9 mouse cellular contexts compared by ENCODE assay signal in genomic region chr5:148909402-148909801, GRCm38 (mm10). TPM values are rescaled to one million over a fixed set of nuclear protein-coding genes. Genes with fewer than 3 reads are reported as not detected.
A peak's percentile ranks its signal among the peaks of the same experiment; 100 is the strongest.
DNase-seq lines count a peak whose midpoint lies in the region; ATAC-seq and TF ChIP-seq lines count a peak whose summit lies in the region.
"Had no signal": no experiment of that assay in that cellular context is flagged by ENCODE, and none has a peak within 500 bp of the region (broad histone marks: within the 10 kb centered on the region; RNA-seq: fewer than 3 reads in every experiment).

No protein-coding gene starts in this region.

- no peaks in the 10 kb centered on the region for H3K27me3 ChIP-seq in lung, embryonic 14.5 days (ENCODE audit: insufficient read depth, low read length)
- H3K27me3 ChIP-seq in kidney, adult 2 months (replicated peaks; ENCODE audit: control insufficient read depth, insufficient read depth, low read length) = no peaks in the 10 kb centered on the region
- no peaks in the 10 kb centered on the region for H3K27me3 ChIP-seq in midbrain, embryonic 12.5 days
- H3K27me3 ChIP-seq: limb, embryonic 13.5 days had no signal

- peak; percentile 62 for TF ChIP-seq CTCF in lung, embryonic 14.5 days (IDR thresholded peaks at IDR 0.05; ENCODE audit: low read depth)
- TF ChIP-seq CTCF in kidney, adult 2 months (conservative IDR thresholded peaks at IDR 0.05; ENCODE audit: insufficient read depth, insufficient read length, low read depth, low read length) = peak; percentile 70; the same call in 1 of the 2 replicates

- peak; percentile 58 for DNase-seq in lung, embryonic 14.5 days
- DNase-seq in lung, postnatal 36 days = no peak
- DNase-seq in heart, adult 18-20 months = peak; percentile 42 to 58
- DNase-seq in kidney, adult 2 months = peak; percentile 77
- no peak for DNase-seq in c-Kit-positive CD71-positive TER-119-positive erythroid progenitor cells, embryonic 14.5 days (ENCODE audit: low spot score)
- DNase-seq in right cerebral cortex, adult 2 months (ENCODE audit: low spot score in 2 of 2) = no peak
- DNase-seq in spleen, postnatal 14 days (ENCODE audit: low spot score in 2 of 2) = no peak

- 0 out of 2 replicates have a peak, but pooled peaks have one; percentile 33 for ATAC-seq in lung, embryonic 14.5 days (ENCODE audit: insufficient read depth)
- peak; percentile 35; the same call in 1 of the 2 replicates for ATAC-seq in midbrain, embryonic 12.5 days (ENCODE audit: low FRiP score, low read depth)

- 0 out of 2 replicates have a peak overlapping the region, but pooled peaks have one; percentile 8 for H3K27ac ChIP-seq in lung, embryonic 14.5 days (ENCODE audit: low read depth)
- H3K27ac ChIP-seq in kidney, adult 2 months (ENCODE audit: insufficient read depth, low read depth, low read length) = 0 out of 2 replicates have a peak overlapping the region, but pooled peaks have one; percentile 7
- H3K27ac ChIP-seq in midbrain, embryonic 12.5 days (replicated peaks) = peak overlapping the region; percentile 50; the same call in 1 of the 2 replicates
- H3K27ac ChIP-seq: limb, embryonic 13.5 days had no signal

- TF ChIP-seq POLR2A in kidney, adult 2 months (IDR thresholded peaks at IDR 0.05; ENCODE audit: low read depth, low read length) = no peak

- peaks cover 20% of the 10 kb centered on the region for H3K36me3 ChIP-seq in lung, embryonic 14.5 days (ENCODE audit: insufficient read depth)
- H3K36me3 ChIP-seq in kidney, adult 2 months (ENCODE audit: control insufficient read depth, insufficient read depth, low read length) = no peaks in the 10 kb centered on the region
- H3K36me3 ChIP-seq in midbrain, embryonic 12.5 days = peaks cover 43% of the 10 kb centered on the region

- no peak overlapping the region for H3K4me2 ChIP-seq in lung, embryonic 14.5 days
- no peak overlapping the region for H3K4me2 ChIP-seq in midbrain, embryonic 12.5 days (replicated peaks)
- H3K4me2 ChIP-seq: limb, embryonic 13.5 days had no signal

- no peak overlapping the region for H3K9ac ChIP-seq in lung, embryonic 14.5 days
- peak overlapping the region; percentile 7; the same call in 1 of the 2 replicates for H3K9ac ChIP-seq in midbrain, embryonic 12.5 days (replicated peaks)
- H3K9ac ChIP-seq: limb, embryonic 13.5 days had no signal

- no peaks in the 10 kb centered on the region for H3K4me1 ChIP-seq in lung, embryonic 14.5 days (ENCODE audit: insufficient read depth)
- peaks cover 5% of the 10 kb centered on the region for H3K4me1 ChIP-seq in kidney, adult 2 months (ENCODE audit: control insufficient read depth, insufficient read depth, low read length)
- H3K4me1 ChIP-seq in midbrain, embryonic 12.5 days = peaks cover 21% of the 10 kb centered on the region

- no peak overlapping the region for H3K4me3 ChIP-seq in lung, embryonic 14.5 days (ENCODE audit: low read depth, low read length)
- H3K4me3 ChIP-seq in kidney, adult 2 months (ENCODE audit: insufficient read depth, low read depth, low read length) = no peak overlapping the region
- no peak overlapping the region for H3K4me3 ChIP-seq in midbrain, embryonic 12.5 days
- H3K4me3 ChIP-seq: limb, embryonic 13.5 days had no signal

- WGBS in lung, embryonic 14.5 days = 28% methylated on average over 6 of the region's 6 CpGs
- 32% methylated on average over 6 of the region's 6 CpGs for WGBS in kidney, adult 2 months
- WGBS in midbrain, embryonic 12.5 days = 39% methylated on average over 6 of the region's 6 CpGs

- H3K9me3 ChIP-seq in lung, embryonic 14.5 days (ENCODE audit: low read depth, low read length) = no peaks in the 10 kb centered on the region
- H3K9me3 ChIP-seq in midbrain, embryonic 12.5 days = 0 out of 2 replicates have a peak, but pooled peaks cover 7% of the 10 kb centered on the region

RNA-seq across cellular contexts. Expression of gene Katnal1, which starts 19.7 kb away (rescaled TPM):
- 13.8 and 14.2 TPM in 2 replicates for polyA plus RNA-seq in lung, embryonic 14.5 days (2014; fragmentation: Nextera tagmentation; extraction: Ambion mirVana)
- 10 to 100 TPM; 10.7 to 10.8 TPM for total RNA-seq in heart, adult 18-20 months (2021)
- polyA plus RNA-seq in kidney, adult 2 months (2012; rRNA removed) = 6.6 and 7.5 TPM in 2 replicates
- 37.0 and 39.7 TPM in 2 replicates for polyA plus RNA-seq in midbrain, embryonic 12.5 days (2016; fragmentation: Nextera tagmentation; extraction: Ambion mirVana)

Comparison
In these comparisons a context has a peak if more than half of its experiments do, and no peak if none do; other contexts are left out.
1. DNase-seq: peak in lung, embryonic 14.5 days (single experiment), heart, adult 18-20 months (2 of 2) and kidney, adult 2 months (single experiment); none in lung, postnatal 36 days (single experiment), c-Kit-positive CD71-positive TER-119-positive erythroid progenitor cells, embryonic 14.5 days (single experiment), right cerebral cortex, adult 2 months (0 of 2) and spleen, postnatal 14 days (0 of 2).
2. Peak in every context shown above with its lines, with median percentiles within 50 percentile points of each other: H3K27ac ChIP-seq.